Mouse (Mus musculus) layer of hippocampus, postnatal 14 days (tissue): ENCODE results near the gene Rhoj. TPM values are rescaled to one million over a fixed set of nuclear protein-coding genes. Genes with fewer than 3 reads are reported as not detected.
"Not testable (repeated sequence)": the region's sequence is repeated elsewhere in the genome, so short reads cannot be mapped to it uniquely, and the experiment has no call there.

Experiments
- DNase-seq, 2 experiments: peaks; one replicate each; pipeline ENCODE4 v3.0.0; 2021 to 2022; ENCODE audit warnings: low spot score in 2 of 2, mixed read lengths in 1 of 2
- total RNA-seq, 2 experiments: library from RNA; stranded (reverse); gene quantifications; 2 replicates each; pipeline ENCODE4 v1.2.3; 2021

Gene Rhoj
- total RNA-seq, 2 experiments from 2014 or later = 6.1 to 6.4 TPM

DNA sequence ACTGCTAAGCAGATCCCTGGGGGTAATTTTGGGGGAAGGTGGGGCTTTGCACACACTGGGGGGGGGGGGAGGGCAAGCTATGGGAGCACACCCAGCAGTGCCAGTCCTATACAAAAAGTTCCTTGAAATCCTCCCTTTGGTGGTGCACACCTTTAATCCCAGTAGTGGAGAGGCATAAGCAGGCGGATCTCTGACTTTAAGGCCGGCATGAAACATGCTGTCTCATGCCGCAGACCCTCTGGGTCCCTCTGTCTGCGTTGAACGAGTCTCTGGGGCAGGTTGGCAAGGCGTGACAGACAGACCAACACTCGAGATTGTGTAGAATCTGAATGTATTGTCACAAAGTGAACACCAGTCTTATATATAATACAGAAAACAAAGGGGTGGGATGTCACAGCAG is 40.4 kb downstream of the Rhoj start:
- DNase-seq = no peak

DNA sequence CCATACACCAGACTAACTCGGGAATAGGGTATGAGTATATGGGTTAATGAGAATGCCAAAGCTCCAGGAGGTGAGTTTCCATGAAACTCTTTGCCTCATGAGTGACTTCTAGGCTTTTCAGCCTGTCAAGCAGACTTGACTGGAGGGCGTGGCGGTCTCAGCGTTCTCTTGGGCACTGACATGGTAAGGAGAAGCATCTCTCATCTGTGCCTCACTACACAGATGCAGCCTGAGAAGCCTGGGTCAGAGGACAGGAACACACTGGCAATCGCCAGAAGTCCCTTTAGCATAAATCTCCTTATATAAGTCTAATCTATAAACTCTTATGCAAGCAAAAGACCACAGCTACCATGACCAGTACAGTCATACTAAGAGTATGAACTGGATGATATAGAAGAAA is 41.4 kb downstream of the Rhoj start:
- DNase-seq = not testable (repeated sequence)

DNA sequence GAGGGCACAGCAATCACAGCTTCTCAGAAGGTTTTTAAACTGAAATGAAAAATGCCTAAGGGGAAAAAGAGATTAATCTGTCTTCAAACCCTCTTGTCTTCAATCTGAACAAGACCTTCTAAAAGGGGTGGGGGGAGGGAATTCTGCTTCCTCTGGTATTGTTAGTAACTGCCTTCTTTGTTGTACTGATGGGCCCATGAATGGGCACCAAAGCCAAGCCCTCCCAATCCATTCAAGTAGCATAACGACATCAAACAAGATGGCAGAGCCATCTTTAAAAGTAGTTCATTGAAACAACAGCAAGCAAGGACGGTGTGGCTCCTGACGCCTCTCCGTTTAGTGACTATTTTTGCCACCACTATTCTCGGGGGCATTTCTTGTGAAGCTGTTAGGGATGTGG is 42.6 kb downstream of the Rhoj start:
- no peak for DNase-seq

DNA sequence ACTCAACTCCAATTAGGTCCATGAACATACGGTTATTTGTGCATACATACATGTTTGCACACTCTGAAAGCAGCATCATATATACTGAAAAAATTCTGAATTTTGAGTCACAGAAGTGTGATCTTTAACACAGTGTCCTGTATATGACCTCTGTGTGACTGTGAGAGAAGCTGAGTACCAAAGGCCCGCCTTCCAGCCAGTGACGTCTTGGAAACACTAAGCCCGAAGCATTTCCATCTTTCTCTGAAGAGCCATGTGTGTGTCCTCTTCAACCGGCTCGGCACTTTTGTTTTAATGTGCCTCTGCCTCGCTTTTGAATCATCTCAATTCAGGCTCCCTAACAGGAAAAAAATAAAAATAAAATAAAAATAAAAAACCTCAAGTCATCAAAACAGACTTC is 43.7 kb downstream of the Rhoj start:
- no peak for DNase-seq

DNA sequence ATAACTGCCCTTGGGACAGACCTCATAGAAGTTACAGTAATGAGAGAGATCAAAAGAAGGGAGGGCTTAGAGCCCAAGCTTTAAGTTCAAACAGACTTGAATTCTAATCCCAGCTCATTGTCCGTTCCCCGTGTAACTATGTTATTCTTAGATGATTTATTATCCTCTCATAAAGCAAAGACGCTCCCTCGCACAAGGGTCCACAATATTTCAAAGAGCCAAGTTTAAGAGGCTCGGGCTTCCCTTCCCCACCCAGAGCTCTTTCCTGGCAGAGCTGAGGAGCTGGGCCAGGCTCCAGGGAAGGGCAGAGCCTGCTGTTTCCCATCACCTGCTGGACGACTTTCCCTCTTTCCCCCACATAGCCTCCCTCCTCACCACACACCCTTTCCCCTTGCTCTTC is 44.3 kb downstream of the Rhoj start:
- no peak for DNase-seq

DNA sequence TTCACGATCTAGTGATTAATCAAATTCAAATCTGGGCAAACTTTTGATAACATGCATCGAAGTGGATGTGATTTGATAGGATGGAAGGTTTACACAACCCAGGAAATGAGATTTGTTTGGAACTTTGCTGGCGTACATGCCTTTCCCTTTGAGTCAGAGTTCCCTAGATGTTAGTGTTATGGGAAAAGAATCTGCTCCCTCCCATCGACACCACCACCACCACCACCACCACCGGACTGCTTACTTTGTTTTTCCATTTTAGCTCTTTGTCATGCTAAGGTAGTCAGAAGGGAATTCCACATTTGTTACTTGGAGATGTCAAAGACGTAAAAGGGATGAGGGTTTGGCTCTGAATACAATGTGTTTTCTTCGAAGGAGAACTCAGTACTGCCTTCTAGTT is 46.2 kb downstream of the Rhoj start:
- DNase-seq = no peak

DNA sequence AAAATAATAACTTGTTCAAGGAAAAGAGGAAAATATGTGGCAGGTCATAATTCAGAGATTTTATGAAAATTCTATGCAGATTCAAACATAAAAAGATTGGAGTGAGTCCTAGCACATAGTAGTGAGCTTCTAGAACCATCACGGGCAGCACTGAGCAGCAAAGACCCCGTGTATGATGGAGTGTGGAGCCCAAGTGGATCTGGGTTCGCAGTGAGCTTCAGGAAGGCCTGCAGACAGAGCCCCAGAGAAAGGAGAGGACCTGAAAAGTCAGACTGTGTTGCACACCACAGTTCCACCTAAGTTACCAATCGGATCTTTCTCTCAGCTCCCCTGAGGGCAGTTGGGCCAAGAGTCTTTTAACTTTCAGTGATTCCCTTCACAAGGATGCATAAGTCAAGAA is 49.7 kb downstream of the Rhoj start:
- no peak for DNase-seq

DNA sequence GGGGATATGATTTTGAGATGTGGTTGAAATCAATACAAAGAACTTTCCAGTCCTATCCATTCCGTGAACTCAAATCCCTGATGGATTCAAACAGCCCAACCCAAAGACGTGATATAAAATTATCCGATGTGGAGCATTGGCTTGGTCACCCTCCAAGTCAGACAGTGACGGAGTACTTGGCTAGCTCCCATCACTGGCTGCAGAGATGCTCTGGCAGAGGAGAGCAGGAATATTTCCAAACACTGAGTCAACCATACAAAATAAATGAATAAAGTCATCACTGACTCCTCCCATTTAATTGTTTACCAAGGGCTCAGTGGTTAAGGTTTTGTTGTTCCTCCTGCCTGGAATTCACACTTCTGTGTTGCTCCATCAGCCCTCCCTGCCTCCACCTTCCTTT is 50.6 kb downstream of the Rhoj start:
- peak in 1 of 2 experiments; percentile 30 for DNase-seq

DNA sequence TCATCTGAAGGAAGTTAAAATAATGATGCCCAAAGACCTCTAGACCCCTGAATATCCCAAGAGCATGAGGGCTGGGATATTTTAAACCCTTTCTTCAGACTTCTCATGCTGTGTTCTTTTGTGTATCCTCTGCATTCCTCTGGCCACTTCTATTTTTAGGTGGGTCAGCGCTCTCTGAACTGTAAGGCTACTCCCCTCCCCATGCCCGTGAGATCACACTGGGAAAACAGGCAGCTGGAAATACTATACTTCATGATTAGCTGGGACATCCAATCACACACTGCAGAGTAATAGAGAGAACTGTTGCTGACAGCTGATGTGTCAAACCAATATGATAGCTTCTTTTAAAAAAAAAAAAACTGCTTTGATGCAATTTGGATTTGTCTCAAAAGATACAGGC is 51.4 kb downstream of the Rhoj start:
- DNase-seq = no peak

DNA sequence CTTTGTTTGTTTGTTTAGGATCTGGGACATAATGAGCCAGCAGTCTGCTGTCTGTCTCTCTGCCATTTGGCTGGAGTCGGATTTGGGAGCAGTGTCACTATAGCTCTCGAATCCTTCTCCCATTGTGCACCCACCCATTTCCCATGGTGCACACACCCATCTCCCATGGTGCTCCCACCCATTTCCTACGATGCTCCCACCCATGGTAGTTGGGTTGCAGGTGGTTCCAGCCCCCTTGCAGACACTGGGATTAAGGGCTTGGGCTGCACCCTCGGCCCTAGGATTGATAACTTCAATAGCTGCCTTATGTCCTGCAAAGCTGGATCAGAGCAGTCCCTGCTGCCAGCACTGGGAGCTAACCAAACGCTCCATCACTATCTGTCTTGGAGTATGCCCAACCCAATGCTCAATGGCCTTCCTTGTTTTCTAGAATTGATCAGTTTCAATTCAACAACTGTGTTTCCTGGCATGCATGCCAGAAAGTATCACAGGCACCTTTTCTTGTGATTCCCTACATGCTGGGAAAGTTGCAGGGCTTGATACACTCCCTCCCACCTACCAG is 51.9 kb downstream of the Rhoj start:
- DNase-seq = peak in 1 of 2 experiments; percentile 16

DNA sequence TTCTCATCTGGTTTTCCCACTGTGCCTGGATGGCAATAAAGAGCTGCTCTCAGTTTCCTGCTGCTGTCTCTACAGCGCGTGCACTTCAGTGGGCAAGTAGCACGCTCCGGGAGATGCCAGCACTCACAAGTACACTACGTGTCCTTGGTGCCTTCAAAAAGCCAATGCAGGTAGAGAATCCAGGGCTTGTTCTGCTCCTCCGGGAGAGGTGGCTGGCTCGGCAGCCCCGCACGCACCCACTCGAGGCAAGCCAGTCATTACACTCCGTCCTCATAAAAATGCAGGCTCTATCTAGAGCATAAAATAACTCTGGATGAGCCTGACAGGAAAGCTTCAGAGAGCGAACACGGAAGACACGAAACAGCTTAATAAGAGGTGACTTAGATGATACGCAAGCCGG is 54.3 kb downstream of the Rhoj start:
- DNase-seq = no peak

DNA sequence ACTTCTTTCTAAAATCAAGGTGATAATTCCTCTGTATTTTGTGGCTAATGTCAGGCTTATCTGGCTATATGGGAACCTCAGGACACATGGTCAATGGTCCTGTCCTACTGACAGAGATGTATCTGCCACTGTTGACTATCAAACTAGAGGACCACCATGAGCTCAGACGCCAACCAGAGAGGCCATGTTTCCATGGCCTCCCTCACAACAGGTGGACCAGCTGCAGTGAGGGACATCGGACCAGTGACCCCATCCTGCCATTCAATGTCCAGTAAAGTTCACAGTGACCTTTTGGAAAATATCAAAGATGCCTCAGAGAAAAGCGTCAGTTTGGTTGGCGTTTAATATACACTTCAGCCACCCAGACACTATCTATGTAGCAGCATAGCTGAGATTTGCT is 56.3 kb downstream of the Rhoj start:
- no peak for DNase-seq

DNA sequence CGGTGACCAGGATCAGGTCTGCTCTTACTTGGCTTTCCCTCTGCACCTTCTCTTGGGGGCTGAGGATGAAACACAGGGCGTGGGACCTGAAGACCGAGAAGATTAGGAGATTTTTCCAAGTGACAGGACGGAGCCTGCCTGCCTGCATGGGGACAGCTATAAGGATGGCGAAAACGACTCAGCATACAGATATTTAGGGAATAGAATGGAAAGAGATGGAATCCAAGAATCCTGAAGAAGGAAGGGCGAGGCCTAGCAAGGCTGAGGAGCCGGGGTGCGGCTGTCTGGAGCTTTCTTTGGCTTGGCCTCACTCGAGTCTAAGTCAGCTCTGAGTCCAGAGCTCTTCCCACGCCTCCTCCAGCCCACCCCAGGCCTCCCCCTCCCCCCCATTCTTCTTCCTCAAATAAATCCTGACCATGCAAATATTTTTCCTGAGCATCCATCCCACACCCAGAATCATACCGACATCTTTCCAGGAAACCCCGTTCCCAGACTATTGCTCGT is 57.6 kb downstream of the Rhoj start:
- no peak for DNase-seq

DNA sequence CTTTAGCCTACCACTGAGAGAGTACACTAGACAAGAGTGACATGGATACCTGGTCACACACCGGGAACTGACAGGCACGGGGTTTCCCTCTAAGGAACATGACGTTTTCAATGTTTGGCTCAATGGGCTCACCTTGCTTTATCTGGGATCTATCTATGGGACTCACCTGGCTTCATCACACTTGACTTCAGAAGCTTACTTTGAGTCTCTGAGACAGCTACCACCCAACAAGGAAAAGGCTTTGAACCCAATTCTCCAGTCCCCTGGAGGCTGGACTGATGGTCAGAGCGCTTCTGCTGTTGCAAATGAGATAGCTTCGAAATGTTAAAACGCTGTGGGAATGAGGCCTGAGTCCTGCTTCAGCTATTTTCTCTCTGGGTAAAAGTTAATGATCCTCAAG is 59.2 kb downstream of the Rhoj start:
- DNase-seq = no peak

DNA sequence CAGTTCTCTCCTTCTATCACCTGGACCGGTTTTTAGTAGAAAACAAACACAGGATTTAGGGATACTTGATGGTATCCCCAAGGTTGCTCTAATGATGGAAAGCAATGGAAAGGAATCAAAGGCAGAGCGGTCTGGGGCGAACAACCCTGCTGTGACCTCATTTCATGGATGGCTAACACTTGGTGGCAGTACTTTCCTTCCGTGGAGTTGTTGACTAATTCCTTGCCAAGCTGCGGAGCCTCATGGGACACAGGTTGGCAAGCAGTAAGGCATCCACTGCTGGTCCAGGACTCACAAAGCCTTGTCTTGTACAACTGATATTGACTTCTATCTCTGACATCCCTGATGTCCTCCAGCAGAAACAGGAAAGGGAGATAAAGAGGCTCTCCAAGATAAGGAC is 60.4 kb downstream of the Rhoj start:
- DNase-seq = no peak

DNA sequence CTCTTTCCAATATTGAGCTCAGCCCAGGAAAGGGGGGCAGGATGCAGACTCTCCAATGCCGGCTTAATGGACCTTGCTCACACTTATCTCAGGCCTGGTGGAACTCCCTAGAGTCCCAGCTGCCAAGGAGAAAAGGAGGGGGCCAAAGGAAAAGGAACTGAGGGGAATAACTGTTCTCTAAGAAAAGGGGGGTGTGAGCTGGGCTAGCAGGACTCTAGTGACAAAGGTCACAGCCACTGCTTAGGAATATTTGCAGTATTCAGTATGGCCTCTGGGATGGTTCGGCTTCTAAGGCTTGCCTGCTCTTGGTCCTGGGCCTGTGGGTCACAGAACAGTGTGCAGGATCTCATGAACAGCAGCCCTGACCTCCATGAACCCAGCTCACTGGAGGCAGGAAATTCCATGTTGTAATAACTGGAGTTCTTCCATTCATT is 61.3 kb downstream of the Rhoj start:
- no peak for DNase-seq

DNA sequence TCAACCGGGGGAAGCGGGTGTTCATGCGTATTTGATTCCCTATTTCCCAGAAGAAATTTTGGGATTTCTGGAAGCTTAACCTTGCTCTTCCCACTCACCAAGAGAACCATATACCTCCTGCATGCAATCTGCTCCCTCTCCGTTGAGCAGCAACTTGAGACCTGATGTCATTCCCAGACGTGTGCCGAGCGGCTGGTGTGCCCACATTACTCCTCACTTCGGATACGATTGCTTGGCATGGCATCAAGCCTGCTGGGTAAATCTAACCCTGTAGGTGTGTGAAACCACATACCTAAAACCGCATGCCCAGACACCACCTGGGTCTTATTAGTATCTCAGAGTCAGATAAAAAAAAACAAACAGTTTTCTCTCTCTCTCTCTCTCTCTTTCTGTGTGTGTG is 66.3 kb downstream of the Rhoj start:
- no peak for DNase-seq

DNA sequence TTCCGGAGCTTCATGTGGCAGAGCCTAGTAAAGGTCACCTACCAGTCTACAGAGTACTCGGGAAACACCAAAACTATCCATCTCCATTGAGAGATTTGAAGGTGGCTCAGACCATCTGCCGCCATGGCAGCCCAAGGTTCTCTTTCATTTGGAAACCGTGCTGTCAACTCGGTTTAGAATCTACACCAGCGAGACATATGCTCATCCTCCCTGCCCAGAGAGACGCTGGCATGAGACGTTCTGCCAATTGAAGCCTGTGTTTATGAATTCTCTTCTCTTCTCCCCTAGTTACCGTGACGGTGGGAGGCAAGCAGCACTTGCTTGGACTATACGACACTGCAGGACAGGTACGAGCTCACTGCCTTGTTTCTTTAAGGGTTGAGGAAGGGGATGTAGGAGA is 66.9 kb downstream of the Rhoj start:
- peak in 1 of 2 experiments; percentile 44 for DNase-seq

DNA sequence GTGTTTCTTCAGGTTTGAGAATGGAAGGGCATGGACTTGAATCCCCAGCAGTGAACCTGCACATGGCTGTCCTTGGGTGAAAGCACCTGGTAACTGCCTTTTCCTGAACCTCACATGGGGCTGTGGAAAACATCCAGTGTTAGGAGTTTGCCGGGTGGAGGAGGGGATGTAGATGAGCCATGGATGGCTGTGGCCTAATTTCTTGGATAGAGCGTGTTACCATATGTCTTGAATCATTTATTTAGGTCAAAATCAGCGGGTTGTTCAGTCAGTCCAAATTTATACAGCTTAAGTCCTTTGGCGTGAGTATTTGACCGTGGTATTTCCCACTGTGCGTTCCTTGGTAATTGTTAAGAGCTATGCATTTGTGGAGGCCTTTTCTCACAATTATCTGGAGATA is 68.0 kb downstream of the Rhoj start:
- DNase-seq = no peak

DNA sequence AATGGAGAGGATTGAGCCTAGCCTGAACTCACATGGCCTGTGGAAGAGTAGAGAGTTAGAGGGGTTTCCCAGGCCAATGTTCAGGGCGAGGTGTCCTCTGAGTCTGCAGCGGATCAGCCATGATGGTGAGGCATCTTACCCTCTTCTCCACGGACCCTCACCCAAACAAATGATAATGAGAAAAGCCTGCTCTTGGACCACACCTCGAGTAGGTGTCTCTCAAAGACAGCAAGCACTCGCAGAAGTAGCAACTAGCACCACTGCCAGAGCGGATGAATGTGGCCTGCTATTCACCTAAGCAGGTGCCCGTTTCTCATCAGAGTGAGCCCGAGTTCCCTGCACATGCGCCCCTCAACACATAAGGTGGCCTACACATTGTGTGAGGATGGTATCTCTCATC is 78.6 kb downstream of the Rhoj start:
- no peak for DNase-seq

DNA sequence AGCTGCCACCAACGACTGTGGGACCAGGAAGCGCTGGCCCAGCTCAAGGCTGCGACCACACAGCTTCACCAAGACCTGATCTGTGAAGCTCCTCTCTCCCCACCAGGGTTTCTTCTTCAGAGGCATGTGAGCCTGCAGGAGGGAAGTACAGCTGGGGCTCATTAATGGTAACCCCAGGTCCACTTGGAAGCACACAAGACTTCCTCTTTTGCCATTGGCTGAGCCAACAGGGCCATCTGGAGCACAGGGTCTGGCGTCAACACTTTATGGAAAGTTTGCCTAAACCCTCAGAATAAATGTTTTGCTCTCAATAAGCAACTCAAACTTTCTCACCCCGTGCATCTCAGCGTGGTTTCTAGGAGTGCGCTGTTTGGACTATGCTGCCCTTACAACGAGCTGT is 79.0 kb downstream of the Rhoj start:
- no peak for DNase-seq

DNA sequence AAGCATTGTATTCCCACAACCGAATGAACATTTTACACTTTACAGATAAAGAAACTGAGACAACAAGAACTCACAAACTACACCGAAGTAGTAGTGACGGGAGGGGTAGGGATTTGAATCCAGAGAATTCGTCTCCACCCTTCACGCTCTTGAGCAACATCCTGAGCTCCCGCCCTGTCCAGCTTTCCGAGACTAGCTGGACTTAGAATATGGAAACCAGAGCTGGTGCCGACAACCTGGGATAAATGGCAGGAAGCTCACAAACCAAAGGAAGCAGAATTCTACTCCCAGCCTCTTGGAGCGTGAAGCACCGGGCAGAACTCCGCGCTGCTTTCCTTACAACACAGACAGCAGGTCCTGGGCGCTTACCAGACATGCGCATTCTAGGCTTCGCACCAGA is 79.7 kb downstream of the Rhoj start:
- no peak for DNase-seq

DNA sequence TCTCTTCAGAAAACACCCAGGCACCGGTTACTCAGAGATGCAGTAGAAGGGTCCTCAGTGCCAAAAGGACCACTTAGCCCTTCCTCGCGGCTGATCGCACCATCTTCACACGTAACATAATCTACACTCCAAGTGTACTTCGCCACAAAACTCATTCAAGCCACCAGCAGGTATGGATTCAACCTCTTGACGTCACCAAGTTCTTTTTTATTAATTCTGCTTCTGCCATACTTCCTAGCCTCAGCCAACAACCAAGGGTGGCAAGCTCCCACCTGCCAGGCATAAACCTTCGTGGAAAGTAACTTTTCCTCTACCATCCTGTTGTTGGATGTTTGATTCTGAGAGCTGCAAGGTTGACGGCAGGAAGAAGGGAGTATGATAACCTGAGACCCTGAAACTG is 80.4 kb downstream of the Rhoj start:
- no peak for DNase-seq
